ENCODE assay signal across 17 mouse cellular contexts in the genomic region with DNA sequence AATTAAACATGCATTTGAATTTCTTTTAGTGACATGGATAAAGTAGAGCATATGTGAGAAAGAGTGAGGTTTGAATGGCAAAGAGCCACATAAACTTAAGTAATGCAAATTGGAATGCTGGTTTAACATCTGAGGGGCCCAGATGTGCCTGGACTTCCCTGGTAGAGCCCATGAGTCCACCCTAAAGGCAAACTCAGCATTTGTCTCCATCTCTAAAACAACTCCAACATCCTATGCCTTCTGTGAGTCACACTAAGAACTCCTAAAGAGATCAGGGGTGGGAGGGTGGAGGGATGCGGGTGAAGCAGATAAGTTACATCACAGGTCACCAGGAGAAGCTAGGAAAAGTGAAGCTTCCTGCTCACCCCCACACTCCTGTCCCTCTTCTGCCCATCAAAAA.
"Had no signal": no experiment of that assay in that cellular context is flagged by ENCODE, and none has a peak within 500 bp of the region (broad histone marks: within the 10 kb centered on the region; RNA-seq: fewer than 3 reads in every experiment).

No protein-coding gene starts in this region.

- H3K27ac ChIP-seq: liver, embryonic 13.5 days; midbrain, embryonic 12.5 days; neural tube, embryonic 12.5 days; stomach, postnatal 0 days had no signal

- H3K4me3 ChIP-seq: liver, embryonic 13.5 days; midbrain, embryonic 12.5 days; neural tube, embryonic 12.5 days; neural tube, embryonic 15.5 days had no signal

- H3K9ac ChIP-seq: liver, embryonic 13.5 days; midbrain, embryonic 12.5 days; neural tube, embryonic 12.5 days; neural tube, embryonic 15.5 days had no signal

- DNase-seq: kidney, adult 8-10 months; kidney, postnatal 14 days; kidney, postnatal 4 days; left cerebral cortex, postnatal 4 days; liver, embryonic 13.5 days; lung, adult 2 months; lung, postnatal 14 days; lung, postnatal 4 days; right cerebral cortex, postnatal 14 days; right cerebral cortex, postnatal 4 days; thymus, adult 2 months; thymus, postnatal 14 days; thymus, postnatal 4 days had no signal

- H3K4me1 ChIP-seq: liver, embryonic 13.5 days; neural tube, embryonic 12.5 days had no signal

- H3K36me3 ChIP-seq: liver, embryonic 13.5 days; midbrain, embryonic 12.5 days; neural tube, embryonic 12.5 days; neural tube, embryonic 15.5 days had no signal

- H3K9me3 ChIP-seq: liver, embryonic 13.5 days; midbrain, embryonic 12.5 days; neural tube, embryonic 12.5 days; neural tube, embryonic 15.5 days had no signal

- H3K27me3 ChIP-seq: liver, embryonic 13.5 days; midbrain, embryonic 12.5 days; neural tube, embryonic 12.5 days; neural tube, embryonic 15.5 days had no signal

- H3K4me2 ChIP-seq: liver, embryonic 13.5 days; midbrain, embryonic 12.5 days; neural tube, embryonic 12.5 days; neural tube, embryonic 15.5 days had no signal
